Mouse (Mus musculus): ENCODE results near the gene Polr2f. TPM values are rescaled to one million over a fixed set of nuclear protein-coding genes. Genes with fewer than 3 reads are reported as not detected.

The Polr2f gene
- polyA plus RNA-seq, 1 experiment = 166 TPM

- H3K36me3 ChIP-seq (ENCODE audit: control insufficient read depth, insufficient read depth, low read length, poor library complexity, severe bottlenecking) = no peaks in the 10 kb centered on the region
- H3K9ac ChIP-seq (ENCODE audit: low read depth, poor library complexity, severe bottlenecking) = no peak overlapping the region
- no peak overlapping the region for H3K4me3 ChIP-seq (ENCODE audit: low read depth, low read length)
- no peaks in the 10 kb centered on the region for H3K4me1 ChIP-seq (ENCODE audit: control insufficient read depth, insufficient read depth, low read length)
- no peak overlapping the region for H3K27ac ChIP-seq (ENCODE audit: insufficient read depth, low read length)
- TF ChIP-seq EP300 (IDR thresholded peaks at IDR 0.05; ENCODE audit: insufficient read depth, low read depth, low read length) (no peak), POLR2A (IDR thresholded peaks at IDR 0.05; ENCODE audit: insufficient read depth, low read length) (no peak), CTCF (IDR thresholded peaks at IDR 0.05; ENCODE audit: low read depth, low read length) (no peak)
- H3K9me3 ChIP-seq (replicated peaks; ENCODE audit: control insufficient read depth, insufficient read depth, low read length, poor library complexity, severe bottlenecking) = no peaks in the 10 kb centered on the region
- no peaks in the 10 kb centered on the region for H3K27me3 ChIP-seq (ENCODE audit: control insufficient read depth, insufficient read depth, low read length, poor library complexity, severe bottlenecking)
These were observed 58.7 kb downstream of the Polr2f start for GRCm38 (mm10) chr15:79199390-79199976.

Other genes with a start within 250 kb of the Polr2f start
- not detected in 2 replicates for gene Gm49510, start 241.3 kb upstream of the Polr2f start, polyA plus RNA-seq (2011; ENCODE audit: insufficient read depth, insufficient read length, low read depth, missing spikeins)
- gene Sh3bp1, start 241.2 kb upstream of the Polr2f start, polyA plus RNA-seq (2011; ENCODE audit: insufficient read depth, insufficient read length, low read depth, missing spikeins) = 26.8 and 41.7 TPM in 2 replicates
- 22.8 and 28.0 TPM in 2 replicates for gene Pdxp, start 227.1 kb upstream of the Polr2f start, polyA plus RNA-seq (2011; ENCODE audit: insufficient read depth, insufficient read length, low read depth, missing spikeins)
- 225 and 232 TPM in 2 replicates for gene Lgals1, start 214.3 kb upstream of the Polr2f start, polyA plus RNA-seq (2011; ENCODE audit: insufficient read depth, insufficient read length, low read depth, missing spikeins)
- 42.3 and 45.1 TPM in 2 replicates for gene Nol12, start 206.1 kb upstream of the Polr2f start, polyA plus RNA-seq (2011; ENCODE audit: insufficient read depth, insufficient read length, low read depth, missing spikeins)
- 49.5 and 57.1 TPM in 2 replicates for gene Triobp, start 193.3 kb upstream of the Polr2f start, polyA plus RNA-seq (2011; ENCODE audit: insufficient read depth, insufficient read length, low read depth, missing spikeins)
- 59.8 TPM in 2 replicates for gene H1f0, start 112.6 kb upstream of the Polr2f start, polyA plus RNA-seq (2011; ENCODE audit: insufficient read depth, insufficient read length, low read depth, missing spikeins)
- not detected in 2 replicates for gene Galr3, start 99.1 kb upstream of the Polr2f start, polyA plus RNA-seq (2011; ENCODE audit: insufficient read depth, insufficient read length, low read depth, missing spikeins)
- 16.6 and 18.2 TPM in 2 replicates for gene Ankrd54, start 78.1 kb upstream of the Polr2f start, polyA plus RNA-seq (2011; ENCODE audit: insufficient read depth, insufficient read length, low read depth, missing spikeins)
- gene Eif3l, start 65.8 kb upstream of the Polr2f start, polyA plus RNA-seq (2011; ENCODE audit: insufficient read depth, insufficient read length, low read depth, missing spikeins) = 598 and 608 TPM in 2 replicates
- gene Micall1, start 32.1 kb upstream of the Polr2f start, polyA plus RNA-seq (2011; ENCODE audit: insufficient read depth, insufficient read length, low read depth, missing spikeins) = 12.4 and 13.4 TPM in 2 replicates
- gene 1700088E04Rik, start 244 bp downstream of the Polr2f start, polyA plus RNA-seq (2011; ENCODE audit: insufficient read depth, insufficient read length, low read depth, missing spikeins) = 1.4 TPM in 2 replicates
- gene Sox10, start 24.2 kb downstream of the Polr2f start, polyA plus RNA-seq (2011; ENCODE audit: insufficient read depth, insufficient read length, low read depth, missing spikeins) = 0.43 and 1.4 TPM in 2 replicates
- 47.8 and 48.0 TPM in 2 replicates for gene Pick1, start 88.2 kb downstream of the Polr2f start, polyA plus RNA-seq (2011; ENCODE audit: insufficient read depth, insufficient read length, low read depth, missing spikeins)
- gene Gm49486, start 88.4 kb downstream of the Polr2f start, polyA plus RNA-seq (2011; ENCODE audit: insufficient read depth, insufficient read length, low read depth, missing spikeins) = 1.0 TPM in 2 replicates
- gene Slc16a8, start 113.8 kb downstream of the Polr2f start, polyA plus RNA-seq (2011; ENCODE audit: insufficient read depth, insufficient read length, low read depth, missing spikeins) = not detected in 2 replicates
- 0.69 and 1.8 TPM in 2 replicates for gene Baiap2l2, start 144.5 kb downstream of the Polr2f start, polyA plus RNA-seq (2011; ENCODE audit: insufficient read depth, insufficient read length, low read depth, missing spikeins)
- 40.2 and 40.6 TPM in 2 replicates for gene Pla2g6, start 187.4 kb downstream of the Polr2f start, polyA plus RNA-seq (2011; ENCODE audit: insufficient read depth, insufficient read length, low read depth, missing spikeins)
- 12.3 and 14.5 TPM in 2 replicates for gene Maff, start 205.6 kb downstream of the Polr2f start, polyA plus RNA-seq (2011; ENCODE audit: insufficient read depth, insufficient read length, low read depth, missing spikeins)